Mouse (Mus musculus) adrenal gland (tissue): ENCODE data around the gene Tnfsfm13.

Experiments used
- intact Hi-C: fragments of 180-260 bp; cut with DNase I; formaldehyde crosslinking; loops from one replicate; pipeline ENCODE4 v1.15.1; 2025
- microRNA-seq, 2 experiments: library from miRNA; unstranded; fragments of <30 nt; microRNA quantifications; one replicate each; pipeline ENCODE4; 2019

Tnfsfm13 gene

GRCm38 (mm10) chr11:69656617-69657461 lies 39.1 kb downstream of the Tnfsfm13 start:
- intact Hi-C loops = no loop called here

GRCm38 (mm10) chr11:69656065-69656455 lies 39.8 kb downstream of the Tnfsfm13 start:
- intact Hi-C loops = no loop called here

GRCm38 (mm10) chr11:69655264-69656064 lies 40.4 kb downstream of the Tnfsfm13 start, which contains the start of gene Sox15:
Gene Sox15, plus strand, starts transcription at chr11:69655314.
- intact Hi-C loops = no loop called here

- intact Hi-C loops = no loop called here
Measured at GRCm38 (mm10) chr11:69654760-69655159, 41.1 kb downstream of the Tnfsfm13 start.

GRCm38 (mm10) chr11:69653399-69653798 lies 42.5 kb downstream of the Tnfsfm13 start:
- intact Hi-C loops = no loop called here

- intact Hi-C loops = no loop called here
Measured at GRCm38 (mm10) chr11:69645860-69646259, 50.0 kb downstream of the Tnfsfm13 start.

- intact Hi-C loops = no loop called here
Measured at GRCm38 (mm10) chr11:69635471-69635870, 60.4 kb downstream of the Tnfsfm13 start.

GRCm38 (mm10) chr11:69633128-69633866 lies 62.6 kb downstream of the Tnfsfm13 start:
- intact Hi-C loops = no loop called here

Small RNAs within 50 kb of the gene (microRNA-seq; reads per million reads assigned to microRNA genes)
- gene Mir1934 (4.0 to 5.1 reads per million in 2 experiments), gene Mir467f (0 reads per million in 2 experiments)
